In genomic region chr2:161058841-161059240, GRCm38 (mm10) we compare ENCODE assay signal across 17 mouse cellular contexts.
"Had no signal": no experiment of that assay in that cellular context is flagged by ENCODE, and none has a peak within 500 bp of the region (broad histone marks: within the 10 kb centered on the region; RNA-seq: fewer than 3 reads in every experiment).

No protein-coding gene starts in this region.

- DNase-seq: layer of hippocampus, postnatal 36 days; lung, adult 18-20 months; lung, postnatal 10 days; lung, postnatal 36 days; right cerebral cortex, postnatal 25 days; spleen, adult 18-20 months; thymus, postnatal 25 days had no signal

- H3K4me1 ChIP-seq: intestine, embryonic 15.5 days; lung, embryonic 15.5 days; midbrain, embryonic 10.5 days; stomach, embryonic 15.5 days had no signal

- H3K4me2 ChIP-seq: intestine, embryonic 15.5 days; liver, embryonic 11.5 days; lung, embryonic 15.5 days; midbrain, embryonic 13.5 days; stomach, embryonic 15.5 days had no signal

- H3K27ac ChIP-seq: intestine, embryonic 15.5 days; kidney, postnatal 0 days; left cerebral cortex, adult 2 months; liver, embryonic 14.5 days; lung, embryonic 15.5 days; midbrain, embryonic 10.5 days; midbrain, embryonic 13.5 days; stomach, embryonic 15.5 days had no signal

- H3K9me3 ChIP-seq: intestine, embryonic 15.5 days; lung, embryonic 15.5 days; megakaryocyte, embryonic 14.5 days; midbrain, embryonic 10.5 days; midbrain, embryonic 13.5 days; stomach, embryonic 15.5 days had no signal

- H3K36me3 ChIP-seq: intestine, embryonic 15.5 days; lung, embryonic 15.5 days; stomach, embryonic 15.5 days had no signal

- H3K4me3 ChIP-seq: intestine, embryonic 15.5 days; left cerebral cortex, adult 2 months; lung, embryonic 15.5 days; megakaryocyte, embryonic 14.5 days; midbrain, embryonic 10.5 days; midbrain, embryonic 13.5 days; stomach, embryonic 15.5 days had no signal

- H3K27me3 ChIP-seq: intestine, embryonic 15.5 days; lung, embryonic 15.5 days; megakaryocyte, embryonic 14.5 days; midbrain, embryonic 13.5 days; stomach, embryonic 15.5 days had no signal

- H3K9ac ChIP-seq: intestine, embryonic 15.5 days; liver, embryonic 14.5 days; lung, embryonic 15.5 days; midbrain, embryonic 13.5 days; stomach, embryonic 15.5 days had no signal

- ATAC-seq: intestine, embryonic 15.5 days; midbrain, embryonic 13.5 days had no signal
